8 mouse cellular contexts compared by ENCODE assay signal in the genomic region with DNA sequence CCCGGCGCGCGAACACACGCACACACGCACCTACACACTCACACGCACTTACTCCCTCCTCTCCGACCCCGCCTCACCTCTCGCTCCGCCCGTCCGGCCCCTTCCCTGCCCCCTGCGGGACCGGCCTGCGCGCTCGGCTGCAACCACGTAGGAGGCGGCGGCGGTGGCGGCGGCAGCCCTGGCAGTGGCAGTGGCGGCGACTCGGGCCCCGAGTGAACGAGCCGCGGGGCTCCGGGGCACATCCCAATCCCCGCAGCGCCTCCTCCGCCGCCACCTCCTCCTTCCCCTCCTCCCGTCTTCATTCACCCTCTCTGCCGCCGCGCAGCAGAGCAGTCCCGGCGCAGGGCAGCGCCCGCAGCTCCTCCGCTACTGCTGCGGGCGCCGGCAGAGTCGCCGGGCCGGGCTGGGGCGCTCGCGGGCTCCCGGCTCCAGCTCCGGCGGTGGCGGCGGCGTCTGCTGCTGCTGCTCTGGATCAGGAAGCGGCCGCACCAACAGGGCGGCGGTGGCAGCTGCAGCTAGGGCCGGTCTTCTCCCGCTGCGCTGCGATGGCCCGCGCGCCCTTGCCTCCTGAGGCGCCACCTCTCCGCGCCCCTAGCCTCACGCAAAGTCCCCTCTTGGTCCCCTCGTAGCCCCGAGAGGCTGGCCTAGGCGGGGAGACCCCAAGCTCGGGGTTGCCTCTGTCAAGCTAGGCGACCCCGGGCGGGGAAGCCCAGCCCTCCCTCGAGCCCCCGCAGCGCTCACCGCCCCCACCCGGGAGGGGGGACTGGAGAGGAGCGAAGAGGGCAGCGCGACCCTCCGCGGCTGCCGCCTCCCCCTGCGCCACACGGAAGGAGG. TPM values are rescaled to one million over a fixed set of nuclear protein-coding genes. Genes with fewer than 3 reads are reported as not detected.
DNase-seq lines count a peak whose midpoint lies in the region; ATAC-seq lines count a peak whose summit lies in the region.

No protein-coding gene starts in this region.

- H3K27ac ChIP-seq in forebrain, embryonic 16.5 days (ENCODE audit: low read length) = peak overlapping the region; percentile 99

- no peaks in the 10 kb centered on the region for H3K27me3 ChIP-seq in forebrain, embryonic 16.5 days (replicated peaks; ENCODE audit: control insufficient read depth, insufficient read depth, low read length)

- peak overlapping the region; percentile 68 for H3K4me2 ChIP-seq in forebrain, embryonic 16.5 days (ENCODE audit: low read length)

- intact Hi-C loops in heart, postnatal 36 days (cut with DNase I) = loop anchor here (5.0 kb wide), 1 partner anchor 141 kb away; no protein-coding TSS in a partner anchor

- H3K9me3 ChIP-seq in forebrain, embryonic 16.5 days (ENCODE audit: control insufficient read depth, low read length) = no peaks in the 10 kb centered on the region

- DNase-seq in ES-CJ7 (ENCODE audit: low read depth, low spot score) = peak; percentile 70
- DNase-seq in cerebellum, adult 11 months = peak; percentile 81
- peak; percentile 86 to 92 for DNase-seq in heart, postnatal 36 days
- peak; percentile 74 to 76 for DNase-seq in layer of hippocampus, postnatal 14 days (ENCODE audit: low spot score in 2 of 2)
- DNase-seq in lung, postnatal 10 days = peak; percentile 89
- peak; percentile 64 for DNase-seq in ovary, postnatal 14 days (ENCODE audit: low spot score)
- DNase-seq in thymus, postnatal 10 days (ENCODE audit: low spot score in 2 of 2) = peak; percentile 38 to 62

- H3K4me1 ChIP-seq in forebrain, embryonic 16.5 days (replicated peaks; ENCODE audit: control insufficient read depth, insufficient read depth, low read length) = peaks cover 45% of the 10 kb centered on the region

- H3K9ac ChIP-seq in forebrain, embryonic 16.5 days (replicated peaks; ENCODE audit: low read depth, low read length) = peak overlapping the region; percentile 97

- WGBS in forebrain, embryonic 16.5 days = under 1% methylated on average over 67 of the region's 95 CpGs

- ATAC-seq in forebrain, embryonic 16.5 days = peak; percentile 62

- no peaks in the 10 kb centered on the region for H3K36me3 ChIP-seq in forebrain, embryonic 16.5 days (ENCODE audit: control insufficient read depth, insufficient read depth)

- peak overlapping the region; percentile 92 for H3K4me3 ChIP-seq in forebrain, embryonic 16.5 days (replicated peaks; ENCODE audit: low read length)

RNA-seq across cellular contexts. Expression of gene Atxn1, which starts 1.1 kb away (rescaled TPM):
- 12.1 and 15.3 TPM in 2 replicates for polyA plus RNA-seq in forebrain, embryonic 16.5 days (2015; fragmentation: Nextera tagmentation; extraction: Ambion mirVana)
- 10 to 100 TPM; 33.0 to 35.0 TPM for total RNA-seq in heart, postnatal 36 days (2021)
- 100 to 1,000 TPM in 1 of 2 experiments, 10 to 100 TPM in 1; 92.4 to 124 TPM for total RNA-seq in layer of hippocampus, postnatal 14 days (2021)

Comparison
In these comparisons a context has a peak if more than half of its experiments do, and no peak if none do; other contexts are left out.
1. Peak in every context shown above with its lines: DNase-seq, ATAC-seq, H3K4me3 ChIP-seq and H3K27ac ChIP-seq.